Comparison of ENCODE assay signal across 16 mouse cellular contexts in genomic region chr1:99619221-99619620, GRCm38 (mm10).
"Had no signal": no experiment of that assay in that cellular context is flagged by ENCODE, and none has a peak within 500 bp of the region (broad histone marks: within the 10 kb centered on the region; RNA-seq: fewer than 3 reads in every experiment).

No protein-coding gene starts in this region.

- H3K27ac ChIP-seq: lung, embryonic 15.5 days; macrophage; midbrain, embryonic 13.5 days; midbrain, embryonic 15.5 days; neural tube, embryonic 12.5 days; stomach, embryonic 15.5 days; stomach, postnatal 0 days had no signal

- DNase-seq: liver, postnatal 0 days; lung, adult 2 months; lung, postnatal 14 days; lung, postnatal 36 days; right cerebral cortex, postnatal 14 days; thymus, adult 2 months; thymus, postnatal 25 days; thymus, postnatal 4 days had no signal

- H3K4me3 ChIP-seq: lung, embryonic 15.5 days; megakaryocyte, embryonic 14.5 days; midbrain, embryonic 13.5 days; midbrain, embryonic 15.5 days; neural tube, embryonic 12.5 days; stomach, embryonic 15.5 days had no signal
